Mouse (Mus musculus) heart, adult 2 months (tissue): Measurements from ENCODE around the gene Arl4c.

Experiments
- CTCF ChIP-seq: fragments of 200-600 bp; IDR thresholded peaks from 2 replicates; pipeline ENCODE4 v1.8.1; 2022; ENCODE audit warnings: antibody characterized with exemption, mild to moderate bottlenecking, moderate library complexity
- EP300 ChIP-seq: fragments of 200-500 bp; IDR thresholded peaks from 2 replicates; pipeline ENCODE4 v1.6.1; 2011; ENCODE audit warnings: low read depth, low read length, control low read depth; ENCODE audit not compliant: insufficient read depth

DNA sequence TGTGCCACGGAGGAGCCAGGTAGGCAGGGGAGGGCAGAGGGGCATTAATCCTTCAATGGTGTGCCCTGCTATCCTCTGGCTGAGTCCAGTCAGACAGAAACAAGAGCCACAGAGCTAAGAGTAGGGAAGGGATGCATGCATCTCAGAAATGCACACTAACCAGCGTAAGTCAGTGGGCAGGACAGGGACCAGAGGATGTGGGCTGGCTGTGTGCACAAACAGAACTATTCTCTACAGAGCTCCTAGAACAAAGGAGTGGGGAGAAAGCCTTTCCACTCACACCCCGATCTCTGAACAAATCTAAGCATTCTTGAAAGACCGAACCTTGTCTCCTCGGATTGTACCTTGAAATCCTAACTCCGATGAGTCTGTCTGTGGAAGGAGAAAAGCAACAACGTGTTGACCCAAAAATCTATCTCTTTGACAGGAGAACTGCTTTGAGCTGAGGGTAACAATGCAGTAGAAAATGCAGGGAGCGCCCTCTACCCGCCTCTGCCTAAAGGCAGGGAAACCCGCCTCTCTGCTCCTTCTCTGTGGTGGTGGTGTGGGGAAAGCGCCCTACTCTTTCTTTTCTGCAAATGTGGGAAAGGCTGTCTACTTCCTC lies 18.7 kb upstream of the Arl4c start:
- TF ChIP-seq EP300 (no peak), CTCF (peak; percentile 5; the same call in 1 of the 2 replicates)
